Mouse (Mus musculus) heart, embryonic 11.5 days (tissue): ENCODE measurements at regions not wholly inside any gene's neighbourhood (a gene's known extent, or its start where the extent isn't known, plus 50 kb on each side); places are given as distances from the start of the nearest gene placed in this dataset.

Experiments
- ATAC-seq: fragments of 200-750 bp; cut with Nextera tagmentation; replicated peaks from 2 replicates; pipeline ENCODE4 v1.8.0; 2017; ENCODE audit warnings: moderate library complexity; ENCODE audit not compliant: insufficient number of reproducible peaks, low FRiP score, low TSS enrichment
- H3K27ac ChIP-seq: fragments of 300-500 bp; sonication (generic); 2 replicates; pipeline ENCODE4 v1.5.1; 2014; ENCODE audit warnings: mild to moderate bottlenecking, low read depth, low read length
- H3K27me3 ChIP-seq: fragments of 300-500 bp; sonication (generic); 2 replicates; pipeline ENCODE4 v1.6.1; 2014; ENCODE audit warnings: mild to moderate bottlenecking, low read length, mixed read lengths; ENCODE audit not compliant: control insufficient read depth, insufficient read depth
- H3K36me3 ChIP-seq: fragments of 300-500 bp; sonication (generic); 2 replicates; pipeline ENCODE4 v1.6.1; 2014; ENCODE audit warnings: mild to moderate bottlenecking, low read length, moderate library complexity, mixed read lengths; ENCODE audit not compliant: control insufficient read depth, insufficient read depth
- H3K4me1 ChIP-seq: fragments of 300-500 bp; sonication (generic); 2 replicates; pipeline ENCODE4 v1.6.1; 2014; ENCODE audit warnings: low read length; ENCODE audit not compliant: control insufficient read depth, insufficient read depth
- H3K4me2 ChIP-seq: fragments of 300-500 bp; sonication (generic); 2 replicates; pipeline ENCODE4 v1.6.1; 2014; ENCODE audit warnings: mild to moderate bottlenecking, moderate library complexity
- H3K4me3 ChIP-seq: fragments of 300-500 bp; sonication (generic); 2 replicates; pipeline ENCODE4 v1.5.1; 2014; ENCODE audit warnings: low read depth, low read length
- H3K9ac ChIP-seq: fragments of 300-500 bp; sonication (generic); 2 replicates; pipeline ENCODE4 v1.6.1; 2014; ENCODE audit warnings: mild to moderate bottlenecking, low read depth, low read length, moderate library complexity
- H3K9me3 ChIP-seq: fragments of 300-500 bp; sonication (generic); replicated peaks from 2 replicates; pipeline ENCODE4 v1.6.1; 2016; ENCODE audit warnings: low read length; ENCODE audit not compliant: control insufficient read depth
- WGBS: fragments of 180-500 bp; shearing (Covaris S2); extraction: QIAGEN DNeasy Blood & Tissue Kit; methylation state at CpG from one replicate; pipeline ENCODE4 v1.1.7; 2014; ENCODE audit not compliant: insufficient replicate concordance; 5-methylcytosine and 5-hydroxymethylcytosine counted together

GRCm38 (mm10) chr4:9065981-9066815 lies 827.4 kb upstream of the Car8 start:
- H3K4me1 ChIP-seq: no peaks in the 10 kb centered on the region; the same call in 1 of the 2 replicates
- no peak overlapping the region for H3K4me3 ChIP-seq
- H3K36me3 ChIP-seq: no peaks in the 10 kb centered on the region
- no peak overlapping the region for H3K9ac ChIP-seq
- no peaks in the 10 kb centered on the region for H3K27me3 ChIP-seq
- no peak overlapping the region for H3K4me2 ChIP-seq
- 69% methylated on average over 10 of the region's 10 CpGs for WGBS
- no peaks in the 10 kb centered on the region for H3K9me3 ChIP-seq
- no peak for ATAC-seq
- H3K27ac ChIP-seq: no peak overlapping the region

GRCm38 (mm10) chr4:9061941-9062340 lies 823.1 kb upstream of the Car8 start:
- no peaks in the 10 kb centered on the region for H3K27me3 ChIP-seq
- no peak for ATAC-seq
- no peaks in the 10 kb centered on the region for H3K9me3 ChIP-seq
- H3K27ac ChIP-seq: no peak overlapping the region
- peaks cover 6% of the 10 kb centered on the region for H3K4me1 ChIP-seq
- H3K4me2 ChIP-seq: no peak overlapping the region
- H3K9ac ChIP-seq: no peak overlapping the region
- H3K4me3 ChIP-seq: no peak overlapping the region
- H3K36me3 ChIP-seq: no peaks in the 10 kb centered on the region
- whole genome bisulfite sequencing: 53% methylated on average over 3 of the region's 3 CpGs

GRCm38 (mm10) chr4:9060221-9060620 lies 821.4 kb upstream of the Car8 start:
- WGBS: 57% methylated on average over 5 of the region's 5 CpGs
- ATAC-seq: no peak
- no peak overlapping the region for H3K9ac ChIP-seq

GRCm38 (mm10) chr4:9057676-9058075 lies 818.8 kb upstream of the Car8 start:
- Histone ChIP-seq H3K4me1 (peaks cover 6% of the 10 kb centered on the region), H3K9me3 (no peaks in the 10 kb centered on the region), H3K27ac (no peak overlapping the region), H3K36me3 (no peaks in the 10 kb centered on the region), H3K9ac (no peak overlapping the region), H3K4me2 (no peak overlapping the region), H3K27me3 (no peaks in the 10 kb centered on the region), H3K4me3 (no peak overlapping the region)
- no peak for ATAC-seq
- WGBS: 60% methylated on average over 4 of the region's 4 CpGs

More at GRCm38 (mm10) chr4:9060221-9060620, 821.4 kb upstream of the Car8 start:
- Histone ChIP-seq H3K9me3 (no peaks in the 10 kb centered on the region), H3K4me3 (no peak overlapping the region), H3K27me3 (no peaks in the 10 kb centered on the region), H3K4me1 (peaks cover 6% of the 10 kb centered on the region), H3K27ac (no peak overlapping the region), H3K36me3 (no peaks in the 10 kb centered on the region), H3K4me2 (no peak overlapping the region)

- no peak overlapping the region for H3K4me2 ChIP-seq
- H3K27ac ChIP-seq: no peak overlapping the region
- H3K36me3 ChIP-seq: no peaks in the 10 kb centered on the region
- H3K4me3 ChIP-seq: no peak overlapping the region
- no peaks in the 10 kb centered on the region for H3K9me3 ChIP-seq
- H3K4me1 ChIP-seq: peaks cover 6% of the 10 kb centered on the region
- no peak overlapping the region for H3K9ac ChIP-seq
- no peaks in the 10 kb centered on the region for H3K27me3 ChIP-seq
- ATAC-seq: no peak
- WGBS: 81% methylated on average over 7 of the region's 7 CpGs
These were observed 818.3 kb upstream of the Car8 start for GRCm38 (mm10) chr4:9057113-9057512.

GRCm38 (mm10) chr4:9055876-9056275 lies 817.0 kb upstream of the Car8 start:
- no peak overlapping the region for H3K9ac ChIP-seq
- H3K4me1 ChIP-seq: peaks cover 6% of the 10 kb centered on the region
- 79% methylated on average over 4 of the region's 4 CpGs for WGBS
- H3K27ac ChIP-seq: no peak overlapping the region
- H3K4me2 ChIP-seq: no peak overlapping the region
- no peak overlapping the region for H3K4me3 ChIP-seq
- no peak for ATAC-seq
- H3K27me3 ChIP-seq: no peaks in the 10 kb centered on the region
- no peaks in the 10 kb centered on the region for H3K9me3 ChIP-seq
- no peaks in the 10 kb centered on the region for H3K36me3 ChIP-seq

- Histone ChIP-seq H3K27ac (no peak overlapping the region), H3K36me3 (no peaks in the 10 kb centered on the region), H3K4me2 (no peak overlapping the region), H3K9ac (no peak overlapping the region), H3K27me3 (no peaks in the 10 kb centered on the region), H3K9me3 (no peaks in the 10 kb centered on the region), H3K4me3 (no peak overlapping the region), H3K4me1 (peaks cover 5% of the 10 kb centered on the region)
- ATAC-seq: no peak
- 60% methylated on average over 9 of the region's 9 CpGs for WGBS
These were observed 816.5 kb upstream of the Car8 start for GRCm38 (mm10) chr4:9055266-9055820.

GRCm38 (mm10) chr4:9048817-9049216 lies 810.0 kb upstream of the Car8 start:
- no peak for ATAC-seq
- H3K4me2 ChIP-seq: no peak overlapping the region

GRCm38 (mm10) chr4:9047151-9047550 lies 808.3 kb upstream of the Car8 start:
- H3K36me3 ChIP-seq: no peaks in the 10 kb centered on the region
- no peaks in the 10 kb centered on the region for H3K27me3 ChIP-seq
- ATAC-seq: no peak
- no peaks in the 10 kb centered on the region for H3K4me1 ChIP-seq
- no peaks in the 10 kb centered on the region for H3K9me3 ChIP-seq
- no peak overlapping the region for H3K4me3 ChIP-seq
- 41% methylated on average over 4 of the region's 4 CpGs for WGBS
- H3K27ac ChIP-seq: no peak overlapping the region
- H3K4me2 ChIP-seq: no peak overlapping the region
- no peak overlapping the region for H3K9ac ChIP-seq

More at GRCm38 (mm10) chr4:9048817-9049216, 810.0 kb upstream of the Car8 start:
- Histone ChIP-seq H3K9me3 (no peaks in the 10 kb centered on the region), H3K4me1 (no peaks in the 10 kb centered on the region), H3K27me3 (no peaks in the 10 kb centered on the region), H3K36me3 (no peaks in the 10 kb centered on the region), H3K4me3 (no peak overlapping the region), H3K9ac (no peak overlapping the region), H3K27ac (no peak overlapping the region)
- WGBS: 86% methylated on average over 1 of the region's 1 CpGs
